Mouse (Mus musculus): ENCODE measurements around the gene Slfn9.

GRCm38 (mm10) chr11:83013356-83013755, 21.7 kb upstream of the Slfn9 start:
- no peak for TF ChIP-seq GATA1 (IDR thresholded peaks at IDR 0.05; ENCODE audit: borderline replicate concordance, low read length)
- no peak for TF ChIP-seq FLI1 (IDR thresholded peaks at IDR 0.05; ENCODE audit: low read length)
